Mouse (Mus musculus): ENCODE data around the gene Ly6g6f.
"Not testable (repeated sequence)": the region's sequence is repeated elsewhere in the genome, so short reads cannot be mapped to it uniquely, and the experiment has no call there.

Ly6g6f gene

DNA sequence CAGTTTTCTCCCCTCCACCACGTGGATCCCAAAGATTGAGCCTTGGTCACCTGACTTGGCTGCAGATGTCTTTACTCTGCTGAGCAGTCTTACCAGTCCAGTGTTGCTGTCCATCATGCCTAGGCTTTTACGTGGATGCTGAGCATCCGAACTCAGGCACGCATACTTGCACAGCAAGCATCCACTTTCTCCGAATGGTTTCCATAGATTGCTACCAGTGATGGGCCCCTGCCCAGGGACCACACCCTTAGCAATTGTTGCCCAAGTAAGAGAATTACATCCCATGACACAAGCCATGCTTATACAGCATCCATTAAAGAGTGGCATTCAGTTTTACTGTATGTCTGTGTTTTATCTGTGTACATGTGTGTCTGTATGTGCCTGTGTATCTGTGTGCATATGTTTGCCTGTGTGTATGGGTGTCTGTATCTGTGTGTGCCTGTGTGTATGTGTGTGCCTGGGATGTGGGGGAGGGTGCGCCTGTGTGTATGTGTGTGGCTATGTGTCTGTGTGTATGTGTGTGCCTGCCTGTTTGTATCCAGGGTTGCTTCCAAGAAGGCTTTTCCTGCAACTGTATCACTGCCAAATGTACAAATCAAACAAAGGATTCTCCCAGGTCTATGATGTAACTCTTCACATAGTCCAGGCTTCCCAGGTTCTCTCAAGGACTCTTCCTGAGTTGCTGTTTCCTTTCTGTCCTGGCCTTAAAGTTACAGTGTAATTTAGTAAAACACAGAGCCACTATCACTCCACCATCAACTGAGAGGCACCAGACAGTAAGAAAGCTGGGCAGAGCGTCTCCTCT is 29.5 kb downstream of the Ly6g6f start:
- DNase-seq (ENCODE audit: low read depth, low spot score) = no peak

DNA sequence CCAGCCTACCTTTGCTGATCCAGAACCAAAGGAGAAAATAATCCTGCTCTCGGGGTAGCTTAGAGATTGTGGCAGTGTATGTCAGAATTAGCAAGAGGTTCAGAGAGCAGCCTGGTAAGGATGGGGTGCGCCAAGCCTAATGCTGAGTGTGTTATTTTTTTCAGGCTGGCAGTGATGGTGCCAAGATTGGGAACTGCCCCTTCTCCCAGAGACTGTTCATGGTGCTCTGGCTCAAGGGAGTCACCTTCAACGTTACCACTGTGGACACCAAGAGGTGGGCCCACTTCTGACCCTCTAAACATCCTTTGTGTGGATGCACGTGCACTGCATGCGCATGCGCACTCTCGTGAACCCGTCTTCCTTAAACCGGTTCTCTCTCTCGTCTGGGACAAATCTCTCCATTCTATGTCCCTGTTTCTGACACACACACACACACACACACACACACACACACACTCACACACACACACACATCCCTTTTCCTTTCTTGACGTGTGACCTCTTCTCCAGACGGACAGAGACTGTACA is 33.1 kb downstream of the Ly6g6f start:
- DNase-seq (ENCODE audit: low read depth, low spot score) = no peak

DNA sequence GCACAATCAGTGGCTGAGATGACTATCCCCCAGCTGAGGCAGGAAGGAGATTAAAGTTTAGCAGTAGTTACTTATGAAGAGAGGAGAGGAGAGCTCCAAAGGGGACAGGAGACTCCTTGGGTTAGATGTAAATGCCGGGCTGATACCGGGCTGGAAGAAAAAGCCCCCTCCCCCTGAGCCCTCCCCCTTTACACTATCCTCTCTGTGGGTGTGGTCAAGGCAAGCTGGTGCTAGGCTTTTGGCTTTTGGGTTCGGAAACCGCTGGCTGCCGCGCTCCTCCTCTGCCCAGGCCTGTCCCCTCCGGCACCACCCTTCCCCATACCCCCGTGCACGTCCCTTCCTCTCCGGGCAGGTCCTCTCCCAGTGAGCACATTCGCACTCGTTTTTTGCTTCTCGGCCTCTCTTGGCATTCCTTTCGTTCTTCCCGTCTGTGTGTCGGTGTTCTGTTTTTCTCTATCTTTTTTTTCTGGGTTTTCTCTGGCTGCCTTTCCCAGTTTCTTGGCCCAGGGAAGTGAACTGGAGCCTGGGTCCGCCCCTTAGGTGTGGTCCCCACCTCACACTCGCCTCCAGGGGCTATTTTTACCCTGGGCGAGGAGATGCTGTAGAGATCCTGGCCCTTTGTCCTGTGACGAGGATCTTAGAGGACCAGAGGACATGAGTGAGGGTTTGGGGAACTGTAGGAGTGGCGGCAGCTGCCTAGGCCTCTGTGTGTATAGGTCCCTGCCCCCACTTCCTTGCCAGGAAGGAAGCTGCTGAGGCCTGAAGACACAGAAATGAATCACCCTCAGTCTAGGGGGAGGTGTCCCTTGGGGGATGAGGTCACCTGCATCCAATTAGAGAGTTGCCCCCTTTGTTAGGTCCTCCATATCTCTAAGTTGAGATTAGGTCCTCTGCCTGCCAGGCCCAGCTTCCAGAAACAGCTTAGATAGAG is 34.0 kb downstream of the Ly6g6f start:
- no peak for DNase-seq (ENCODE audit: low read depth, low spot score)

DNA sequence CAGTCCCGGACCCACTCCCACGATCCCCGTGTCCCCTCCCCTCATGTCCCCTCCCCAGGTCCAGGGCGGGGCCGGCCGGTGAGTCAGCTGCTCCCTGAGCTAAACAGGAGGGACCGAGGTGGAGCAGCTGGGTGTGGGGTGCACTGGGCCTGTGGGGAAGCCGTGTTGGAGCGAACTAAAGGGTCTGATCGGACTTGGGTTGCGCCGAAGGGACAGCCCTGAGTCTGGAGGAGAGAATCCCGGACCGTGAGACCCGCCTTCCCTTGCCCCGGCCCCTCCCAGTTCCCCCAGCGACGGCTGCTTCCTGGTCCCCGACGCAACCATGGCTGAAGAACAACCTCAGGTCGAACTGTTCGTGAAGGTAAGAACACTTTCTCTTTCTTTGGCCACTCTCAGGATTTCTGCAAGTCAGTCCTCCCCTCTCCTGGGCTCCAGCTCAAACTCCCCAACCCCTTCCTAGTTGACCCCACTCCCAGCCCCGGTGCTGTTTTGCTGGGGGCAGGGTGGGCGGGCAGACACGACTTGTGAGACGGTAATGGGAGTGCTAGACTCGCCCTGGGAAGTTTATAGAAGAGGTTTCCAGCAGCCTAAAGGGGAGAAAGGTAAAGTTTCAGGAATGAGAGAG is 35.2 kb downstream of the Ly6g6f start:
- DNase-seq (ENCODE audit: low read depth, low spot score) = no peak

DNA sequence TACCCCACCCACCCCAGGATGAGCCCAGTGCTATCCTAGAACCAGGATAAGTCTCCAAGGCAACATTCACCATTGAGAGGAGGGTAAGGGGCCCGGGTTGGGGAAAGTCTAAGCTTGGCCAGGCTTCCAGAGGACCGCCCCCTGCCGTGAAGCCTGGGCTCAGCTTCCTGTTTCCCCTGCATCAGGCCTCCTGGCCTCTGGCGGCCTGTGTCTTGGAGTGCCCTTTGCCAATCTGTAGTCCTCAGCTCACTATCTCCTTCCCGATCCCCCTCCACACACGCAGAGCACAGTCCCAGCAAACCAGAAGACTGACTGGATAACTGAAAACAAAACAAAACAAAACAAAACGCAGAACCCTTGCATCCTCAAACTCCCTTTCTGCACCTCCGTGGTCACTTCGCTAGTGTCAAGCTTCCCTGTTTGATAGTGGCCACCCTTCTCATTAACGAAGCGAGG is 35.8 kb downstream of the Ly6g6f start, which contains the start of gene Clic1:
Clic1 (plus strand) TSS at position 406 of the 456 bp plus-strand sequence.
- DNase-seq (ENCODE audit: low read depth, low spot score) = no peak

DNA sequence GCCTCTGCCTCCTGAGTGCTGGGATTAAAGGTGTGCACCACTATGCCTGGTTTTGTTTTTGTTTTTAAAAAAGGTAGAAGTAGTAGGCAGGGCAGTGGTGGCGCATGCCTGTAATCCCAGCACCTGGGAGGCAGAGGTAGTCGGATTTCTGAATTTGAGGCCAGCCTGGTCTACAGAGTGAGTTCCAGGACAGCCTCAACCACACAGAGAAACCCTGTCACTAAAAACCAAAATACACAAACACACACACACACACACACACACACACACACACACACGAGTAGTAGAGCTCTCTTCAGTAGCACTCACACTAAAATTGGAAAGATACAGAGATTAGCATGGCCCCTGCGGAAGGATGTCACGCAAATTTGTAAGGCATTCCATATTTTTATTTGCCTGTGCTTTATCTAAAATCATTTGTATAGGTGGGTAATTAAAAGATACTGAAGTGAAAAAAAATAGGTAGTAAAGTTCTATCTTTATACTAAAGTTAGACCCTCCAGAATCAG is 36.4 kb downstream of the Ly6g6f start:
- no peak for DNase-seq (ENCODE audit: low read depth, low spot score)

DNA sequence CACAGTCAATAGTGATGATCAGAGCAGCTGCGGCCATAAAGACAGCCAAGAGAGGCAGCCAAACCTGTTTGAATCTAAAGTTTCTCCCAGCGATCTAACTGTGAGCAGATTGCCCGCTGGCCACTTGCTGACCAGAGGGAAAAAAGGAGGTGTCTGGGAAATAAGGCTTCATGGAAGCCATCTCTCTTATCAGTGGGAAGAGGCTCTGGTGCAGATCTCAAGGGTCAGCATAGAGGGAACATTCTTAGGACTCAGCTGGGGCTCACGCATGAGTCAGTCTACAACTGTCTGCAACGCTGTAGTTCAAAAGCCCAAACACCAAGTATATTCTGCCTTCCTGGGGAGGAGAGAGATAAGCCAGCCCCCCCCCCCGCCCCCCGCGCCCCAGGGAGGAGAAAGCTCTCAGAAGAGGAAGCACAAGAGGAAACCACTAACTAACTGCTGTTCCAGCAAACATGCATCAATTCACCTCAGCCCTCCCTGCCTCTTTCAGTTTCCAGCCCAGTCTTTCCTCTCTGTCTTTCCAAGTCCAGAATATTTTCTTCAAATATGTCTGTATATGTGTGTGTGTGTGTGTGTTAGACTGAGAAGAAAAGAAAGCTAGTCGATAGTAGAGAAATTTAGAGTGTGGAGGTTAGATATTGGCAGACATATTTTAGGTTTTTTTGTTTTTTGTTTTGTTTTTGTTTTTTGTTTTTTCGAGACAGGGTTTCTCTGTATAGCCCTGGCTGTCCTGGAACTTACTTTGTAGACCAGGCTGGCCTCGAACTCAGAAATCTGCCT is 37.1 kb downstream of the Ly6g6f start:
- DNase-seq (ENCODE audit: low read depth, low spot score) = no peak

DNA sequence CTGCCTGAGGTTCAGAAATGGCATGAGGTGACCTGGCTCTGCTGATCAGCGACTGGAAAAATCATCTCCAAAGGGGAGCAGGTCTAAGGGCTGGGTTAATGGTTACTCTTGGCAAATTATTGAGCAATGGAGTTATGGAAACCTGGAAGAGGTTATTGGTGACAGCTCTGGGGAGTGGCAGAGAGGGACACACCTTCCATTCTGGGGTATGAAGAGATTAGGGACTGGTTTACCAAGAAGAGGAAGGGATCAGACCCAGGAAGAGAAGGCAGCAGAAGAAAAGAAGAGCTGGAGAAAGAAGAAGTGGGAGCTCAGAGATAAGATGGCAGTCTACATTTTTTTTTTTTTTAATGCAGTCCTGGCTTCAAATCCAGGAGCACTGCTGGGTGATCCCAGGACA is 37.7 kb downstream of the Ly6g6f start:
- DNase-seq (ENCODE audit: low read depth, low spot score) = no peak

DNA sequence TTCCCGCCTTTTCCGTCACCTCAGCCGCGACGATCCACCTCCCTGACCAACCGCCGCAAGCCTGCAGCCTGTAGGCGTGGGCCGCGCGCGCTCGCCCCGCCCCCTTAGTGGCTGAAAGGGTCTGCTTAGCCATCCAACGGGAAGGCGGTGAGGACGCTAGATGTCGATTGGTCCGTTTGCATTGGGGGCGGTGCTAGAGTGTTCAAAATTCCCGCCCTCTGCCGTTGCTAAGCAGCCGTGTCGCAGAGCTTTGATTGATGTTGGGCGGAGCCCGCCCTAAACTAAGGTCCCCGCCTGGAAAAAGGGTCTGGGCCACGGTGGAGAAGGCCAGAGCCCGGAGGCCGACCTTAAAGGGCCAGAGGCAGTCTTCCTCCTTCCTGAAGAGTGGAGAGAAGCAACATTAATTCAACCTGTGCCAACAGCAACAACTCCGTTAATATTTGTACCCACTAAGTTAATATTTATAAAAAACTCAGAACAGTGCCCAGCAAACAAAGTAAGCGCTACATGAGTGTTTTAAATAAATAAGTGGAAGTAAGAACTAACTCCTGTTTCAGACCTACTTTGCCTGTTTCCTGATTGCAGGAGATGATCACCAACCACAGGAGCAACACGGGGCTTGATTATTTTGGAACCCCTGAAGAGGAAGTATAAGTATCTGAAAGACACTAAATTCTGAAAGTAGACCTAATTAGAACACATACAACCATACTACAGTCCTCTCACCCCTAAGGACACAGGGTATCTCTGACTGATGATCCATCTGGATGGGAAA is 38.5 kb downstream of the Ly6g6f start, which contains the start of gene Msh5:
Msh5 (minus strand) TSS at position 65 of the 775 bp plus-strand sequence.
- peak; percentile 89 for DNase-seq (ENCODE audit: low read depth, low spot score)

DNA sequence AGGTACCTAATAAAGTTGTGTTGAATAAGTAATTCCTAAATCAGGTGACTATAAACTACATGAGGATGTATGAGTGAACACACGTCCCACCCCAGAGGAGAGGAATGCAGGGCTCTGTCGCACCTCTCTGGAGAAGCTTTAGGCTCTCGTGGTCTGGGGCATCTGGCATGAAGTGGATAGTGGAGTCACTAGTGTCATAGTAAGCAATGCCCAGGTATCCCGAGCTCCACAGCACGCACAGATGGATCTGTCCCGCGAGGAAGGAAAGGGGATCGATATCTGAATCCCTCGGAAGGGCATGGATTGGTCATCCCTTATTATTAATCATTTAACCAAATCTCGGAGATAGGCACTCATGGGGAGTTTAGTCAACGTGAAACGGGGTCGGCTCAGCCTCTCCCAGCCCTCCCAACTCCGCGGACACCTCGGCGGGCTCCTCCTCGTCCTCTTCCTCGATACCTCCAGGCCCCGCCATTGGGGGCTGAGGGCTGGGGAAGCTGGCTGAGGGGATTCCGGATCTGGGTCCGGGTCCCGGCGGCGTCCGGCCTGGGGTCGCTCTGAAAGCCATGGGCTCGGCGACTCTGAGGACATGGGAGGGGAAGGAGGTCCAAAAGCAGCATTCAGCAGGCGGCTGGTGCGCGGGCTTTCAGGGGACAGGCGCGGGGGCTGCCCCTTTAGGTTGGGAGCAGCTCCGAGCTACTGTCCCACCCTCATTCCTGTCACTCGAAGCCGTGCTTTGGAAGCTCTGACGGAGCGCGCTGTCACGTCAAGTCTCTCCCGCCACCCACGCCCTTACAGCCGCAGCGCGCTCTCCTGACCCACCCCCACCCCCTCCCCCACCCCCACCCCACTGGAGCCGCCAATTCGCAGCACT is 39.4 kb downstream of the Ly6g6f start:
- no peak for DNase-seq (ENCODE audit: low read depth, low spot score)

DNA sequence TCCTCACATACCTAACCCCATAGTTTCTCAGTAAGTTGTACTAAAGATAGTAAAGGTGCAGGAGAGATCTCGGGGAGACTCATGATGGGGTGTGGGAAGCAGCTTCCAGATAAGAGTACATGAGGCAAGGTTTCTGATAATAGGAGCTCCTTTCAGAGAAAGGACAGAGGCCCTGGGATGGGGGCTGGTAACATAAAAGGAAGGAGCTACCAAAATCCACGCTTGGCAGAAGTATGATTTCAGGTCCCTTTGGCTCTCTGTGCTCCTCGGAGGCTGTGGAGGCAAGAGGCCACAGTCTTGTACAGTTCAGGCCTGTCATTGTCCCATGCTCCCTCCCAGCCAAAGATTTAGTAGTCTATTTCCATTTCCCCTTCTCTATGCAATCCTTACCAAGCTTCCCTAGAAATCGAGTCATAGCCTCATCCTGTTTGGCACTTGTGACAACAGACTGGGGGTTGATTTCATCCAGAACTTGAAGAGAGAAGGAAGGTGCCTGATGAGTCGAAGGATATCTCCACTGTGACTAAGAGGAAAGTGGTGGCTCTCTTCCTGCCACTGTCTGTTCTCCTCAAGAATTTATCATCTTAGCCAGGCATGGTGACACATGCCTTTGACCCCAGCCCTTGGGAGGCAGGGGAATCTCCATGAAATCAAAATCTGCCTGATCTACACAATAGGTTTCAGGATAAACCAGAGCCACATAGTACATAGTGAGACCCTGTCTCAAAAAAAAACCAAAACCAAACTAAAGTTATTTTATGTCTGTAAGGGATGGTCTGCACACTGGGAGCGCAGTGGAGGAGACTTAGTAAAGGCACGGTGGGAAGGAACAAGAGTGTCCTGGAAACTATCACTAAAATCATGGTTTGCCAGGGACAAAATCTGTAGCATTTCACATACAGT is 40.3 kb downstream of the Ly6g6f start:
- DNase-seq (ENCODE audit: low read depth, low spot score) = no peak

DNA sequence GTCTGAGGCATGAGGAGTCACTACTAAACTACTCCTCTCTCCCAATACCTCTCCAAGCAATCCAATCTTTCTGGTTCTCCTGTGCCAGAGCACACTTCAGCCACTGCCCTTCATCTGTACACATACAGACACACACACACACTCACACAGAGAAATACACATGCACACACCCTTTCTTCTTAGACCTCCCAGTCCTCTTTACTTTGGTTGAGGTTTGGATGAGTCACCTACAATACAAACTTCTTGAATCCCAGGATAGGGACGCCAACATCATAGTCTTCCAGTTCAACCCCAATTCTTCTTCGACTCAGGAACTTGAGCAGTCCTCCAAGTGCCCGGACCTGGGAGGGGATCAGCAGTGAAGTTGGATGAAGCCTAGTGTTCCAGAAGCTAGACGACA is 41.6 kb downstream of the Ly6g6f start:
- no peak for DNase-seq (ENCODE audit: low read depth, low spot score)

DNA sequence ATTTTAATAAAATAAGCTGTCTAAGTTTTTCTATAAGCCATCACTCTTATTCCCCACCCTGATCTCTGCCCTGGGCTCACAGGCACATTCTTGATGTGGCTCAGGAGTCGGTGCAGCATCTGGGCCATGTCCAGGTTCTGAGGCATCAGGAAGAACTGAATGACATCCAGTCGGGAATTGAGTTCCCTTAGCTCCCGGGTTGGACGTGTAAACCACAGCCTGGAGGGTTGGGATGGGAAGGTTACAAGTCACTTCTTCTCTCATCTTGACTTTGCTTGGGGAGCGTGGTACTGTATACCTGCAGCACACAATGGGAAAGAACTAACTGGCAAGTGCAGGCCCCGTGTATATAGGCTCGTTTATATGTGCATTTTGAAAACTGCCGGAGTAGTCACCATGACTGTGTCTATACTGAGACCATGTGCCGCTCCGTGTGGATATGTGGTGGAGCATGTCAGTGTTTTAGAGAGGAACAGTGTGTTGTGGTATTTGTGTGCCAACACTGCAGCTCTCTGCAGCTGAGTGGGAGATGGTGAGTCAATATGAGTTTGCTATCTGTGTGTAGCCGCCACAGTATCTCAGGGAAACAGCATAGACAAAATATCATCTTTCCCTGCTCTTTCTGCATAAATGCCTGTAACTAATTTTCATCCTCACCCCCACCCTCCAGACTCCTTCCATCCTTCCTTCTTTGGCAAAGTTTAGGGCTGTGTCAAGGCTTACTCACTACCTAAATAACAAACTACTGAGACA is 46.1 kb downstream of the Ly6g6f start:
- no peak for DNase-seq (ENCODE audit: low read depth, low spot score)

DNA sequence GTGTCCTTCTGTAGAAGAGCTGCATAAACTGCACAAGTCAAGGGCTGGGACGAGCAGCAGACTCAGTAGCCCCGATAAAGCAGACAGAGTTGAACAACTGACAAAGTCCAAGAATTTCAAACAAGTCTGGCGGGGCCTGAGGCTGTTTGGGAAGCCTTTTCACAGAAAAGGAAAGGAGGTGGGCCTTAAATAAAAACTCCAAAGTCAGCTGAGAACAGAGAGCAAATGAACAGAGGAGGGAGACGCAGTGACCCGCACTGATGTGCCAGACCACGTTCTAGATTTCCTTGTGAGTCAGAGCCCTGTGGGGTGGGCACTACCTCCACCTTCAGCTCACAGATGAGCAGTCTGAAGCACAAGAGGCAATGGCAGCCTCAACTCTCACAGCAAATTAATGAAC is 50.5 kb downstream of the Ly6g6f start:
- no peak for DNase-seq (ENCODE audit: low read depth, low spot score)

DNA sequence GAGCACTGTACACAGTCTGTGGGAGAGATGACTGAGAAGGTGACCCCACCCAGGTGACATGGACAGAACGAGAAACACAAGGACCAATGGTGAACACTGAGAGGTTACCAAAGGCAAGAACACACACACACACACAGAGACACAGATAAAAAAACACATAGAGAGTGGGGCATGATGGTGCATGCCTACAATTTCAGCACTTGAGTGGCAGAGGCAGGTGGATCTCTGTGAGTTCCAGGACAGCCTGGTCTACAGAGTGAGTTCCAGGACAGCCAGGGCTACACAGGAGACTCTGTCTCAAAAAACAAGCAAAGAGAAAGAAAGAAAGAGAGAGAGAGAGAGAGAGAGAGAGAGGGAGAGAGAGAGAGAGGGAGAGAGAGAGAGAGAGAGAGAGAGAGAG is 51.7 kb downstream of the Ly6g6f start:
- not testable (repeated sequence) for DNase-seq (ENCODE audit: low read depth, low spot score)

DNA sequence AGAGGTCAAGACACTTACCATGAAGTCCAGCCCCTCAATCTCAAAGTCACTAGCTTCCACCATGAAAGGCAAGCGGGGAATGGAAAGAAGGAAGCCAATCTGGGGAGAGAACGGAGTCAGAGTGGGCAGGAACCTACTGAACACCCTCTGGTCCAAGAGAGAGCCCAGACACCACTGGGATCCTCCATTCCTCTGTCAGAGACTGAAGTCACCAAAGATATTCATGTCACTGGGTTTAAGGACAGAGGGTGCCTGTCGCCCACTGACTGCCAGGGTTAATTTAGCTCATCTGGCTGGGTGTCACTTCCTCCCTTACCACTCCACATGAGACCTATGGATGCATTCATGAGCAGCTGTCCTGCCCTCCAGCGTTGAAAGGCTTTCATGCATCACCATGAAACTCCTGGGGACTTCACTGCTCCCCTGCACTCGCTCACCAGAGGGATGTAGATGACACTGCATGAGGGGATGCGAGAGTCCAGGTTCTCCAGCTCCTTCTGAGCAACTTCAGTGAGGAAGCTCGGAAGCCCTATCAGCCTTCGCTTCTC is 53.0 kb downstream of the Ly6g6f start:
- no peak for DNase-seq (ENCODE audit: low read depth, low spot score)

DNA sequence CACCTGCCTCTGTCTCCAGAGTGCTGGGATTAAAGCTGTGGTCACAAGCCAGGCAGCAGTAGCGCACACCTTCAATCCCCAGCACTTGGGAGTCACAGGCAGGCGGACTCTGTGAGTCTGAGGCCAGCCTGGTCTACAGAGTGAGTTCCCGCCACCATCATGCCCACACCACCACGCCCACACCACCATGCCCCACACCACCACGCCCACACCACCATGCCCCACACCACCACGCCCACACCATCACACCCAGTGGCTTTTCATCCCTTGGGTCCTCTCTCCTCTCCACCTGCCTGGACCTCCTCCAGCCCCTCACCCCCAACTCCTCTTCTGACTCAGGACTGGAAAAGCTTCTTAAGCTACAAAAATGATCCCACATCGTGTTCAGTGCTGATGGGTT is 53.5 kb downstream of the Ly6g6f start:
- no peak for DNase-seq (ENCODE audit: low read depth, low spot score)
